Mouse (Mus musculus): ENCODE data around the gene Adamts17.

Adamts17 gene

GRCm38 (mm10) chr7:66934062-66934461, 94.5 kb downstream of the Adamts17 start:
- no peak for DNase-seq (ENCODE audit: low spot score)

- DNase-seq (ENCODE audit: low spot score) = no peak
Measured at GRCm38 (mm10) chr7:66935041-66935440, 95.5 kb downstream of the Adamts17 start.

GRCm38 (mm10) chr7:66936042-66936755, 96.7 kb downstream of the Adamts17 start:
- no peak for DNase-seq (ENCODE audit: low spot score)

GRCm38 (mm10) chr7:66936911-66937310, 97.4 kb downstream of the Adamts17 start:
- no peak for DNase-seq (ENCODE audit: low spot score)

GRCm38 (mm10) chr7:66938988-66939783, 99.7 kb downstream of the Adamts17 start:
- DNase-seq (ENCODE audit: low spot score) = no peak

GRCm38 (mm10) chr7:66940761-66941160, 101.2 kb downstream of the Adamts17 start:
- no peak for DNase-seq (ENCODE audit: low spot score)

GRCm38 (mm10) chr7:66949006-66949405, 109.5 kb downstream of the Adamts17 start:
- no peak for DNase-seq (ENCODE audit: low spot score)

- DNase-seq (ENCODE audit: low spot score) = no peak
Measured at GRCm38 (mm10) chr7:66952921-66953320, 113.4 kb downstream of the Adamts17 start.

- DNase-seq (ENCODE audit: low spot score) = no peak
Measured at GRCm38 (mm10) chr7:66954073-66954472, 114.5 kb downstream of the Adamts17 start.

GRCm38 (mm10) chr7:66954723-66955122, 115.2 kb downstream of the Adamts17 start:
- no peak for DNase-seq (ENCODE audit: low spot score)

GRCm38 (mm10) chr7:66955455-66955919, 116.0 kb downstream of the Adamts17 start:
- DNase-seq (ENCODE audit: low spot score) = peak; percentile 71

- DNase-seq (ENCODE audit: low spot score) = peak; percentile 35
Measured at GRCm38 (mm10) chr7:66955978-66956377, 116.4 kb downstream of the Adamts17 start.

GRCm38 (mm10) chr7:66957764-66958163, 118.2 kb downstream of the Adamts17 start:
- no peak for DNase-seq (ENCODE audit: low spot score)

GRCm38 (mm10) chr7:66960246-66961033, 120.9 kb downstream of the Adamts17 start:
- DNase-seq (ENCODE audit: low spot score) = no peak

GRCm38 (mm10) chr7:66962736-66963135, 123.2 kb downstream of the Adamts17 start:
- DNase-seq (ENCODE audit: low spot score) = no peak

- no peak for DNase-seq (ENCODE audit: low spot score)
Measured at GRCm38 (mm10) chr7:66963541-66963940, 124.0 kb downstream of the Adamts17 start.

GRCm38 (mm10) chr7:66966541-66967205, 127.1 kb downstream of the Adamts17 start:
- peak; percentile 51 for DNase-seq (ENCODE audit: low spot score)

GRCm38 (mm10) chr7:66967206-66967919, 127.8 kb downstream of the Adamts17 start:
- no peak for DNase-seq (ENCODE audit: low spot score)

- DNase-seq (ENCODE audit: low spot score) = no peak
Measured at GRCm38 (mm10) chr7:66968661-66969060, 129.1 kb downstream of the Adamts17 start.

- DNase-seq (ENCODE audit: low spot score) = no peak
Measured at GRCm38 (mm10) chr7:66969199-66969598, 129.7 kb downstream of the Adamts17 start.

- no peak for DNase-seq (ENCODE audit: low spot score)
Measured at GRCm38 (mm10) chr7:66970235-66970634, 130.7 kb downstream of the Adamts17 start.
